Mouse (Mus musculus) adrenal gland (tissue): ENCODE data around the gene Commd1.

Source experiments
- intact Hi-C: fragments of 180-260 bp; cut with DNase I; formaldehyde crosslinking; loops from one replicate; pipeline ENCODE4 v1.15.1; 2025

The Commd1 gene

DNA sequence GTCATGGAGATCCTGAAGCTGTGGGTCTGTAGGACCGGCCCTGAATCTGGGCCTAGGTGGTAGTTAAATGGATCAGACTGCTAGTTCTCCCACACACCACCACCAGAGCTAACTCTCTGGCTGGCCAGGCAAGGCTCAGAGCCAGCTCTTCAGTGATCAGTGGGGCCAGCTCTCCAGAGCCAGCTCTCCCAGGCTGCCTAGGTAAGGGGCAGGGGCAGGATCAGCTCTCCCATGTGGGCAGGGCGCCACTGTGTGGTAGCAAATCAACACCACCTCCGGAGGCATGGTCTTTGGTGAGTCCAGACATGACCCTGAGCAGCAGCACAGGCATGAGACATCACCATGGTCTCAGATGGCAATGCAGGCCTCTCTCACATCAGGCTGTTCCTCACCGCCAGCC is 25.4 kb downstream of the Commd1 start:
- intact Hi-C loops = loop anchor here (2.0 to 10.0 kb wide), 3 partner anchors 95 to 732 kb away; partner anchors contain the start of gene B3gnt2

DNA sequence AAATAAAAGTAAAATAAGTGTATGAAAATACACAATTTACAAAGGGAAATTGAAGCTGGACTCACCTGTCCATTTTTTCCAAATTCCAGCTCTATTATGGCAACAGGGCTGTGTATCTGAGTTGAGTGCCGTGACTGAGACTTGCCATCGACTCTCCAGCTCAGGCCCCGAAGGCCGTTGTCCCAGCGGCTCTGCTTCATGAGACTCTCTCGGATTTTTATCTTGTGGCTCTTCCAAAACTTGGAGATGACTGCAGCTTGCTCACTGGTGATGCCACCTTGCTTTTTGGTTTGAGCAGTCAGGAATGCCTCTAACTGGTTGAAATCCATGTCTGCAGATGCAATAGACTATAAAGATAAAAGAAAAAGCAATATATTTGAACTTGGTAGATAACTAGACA is 25.8 kb downstream of the Commd1 start:
- intact Hi-C loops = loop anchor here (2.0 to 10.0 kb wide), 3 partner anchors 94 to 732 kb away; partner anchors contain the start of gene B3gnt2

DNA sequence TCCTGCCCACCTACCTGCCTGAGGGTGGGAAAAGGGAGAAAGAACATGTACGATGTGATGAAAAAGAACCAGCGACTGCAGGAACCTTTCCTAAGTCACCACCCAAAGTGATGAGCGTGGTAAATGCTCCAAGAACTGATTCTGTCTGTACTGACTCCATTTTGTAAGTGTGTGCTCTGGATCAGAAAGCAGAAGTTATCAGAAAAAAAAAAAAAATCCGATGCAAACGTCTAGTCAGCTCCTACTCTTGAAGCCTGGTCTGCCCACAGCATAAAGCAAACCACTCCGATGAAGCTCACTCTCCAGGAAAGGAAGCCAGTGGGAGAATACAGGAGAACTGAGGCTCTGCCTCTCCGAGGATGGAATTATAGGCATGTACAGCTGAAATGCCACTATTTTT is 29.5 kb downstream of the Commd1 start:
- intact Hi-C loops = loop anchor here (10.0 kb wide), 1 partner anchor 728 kb away; no protein-coding TSS in a partner anchor

DNA sequence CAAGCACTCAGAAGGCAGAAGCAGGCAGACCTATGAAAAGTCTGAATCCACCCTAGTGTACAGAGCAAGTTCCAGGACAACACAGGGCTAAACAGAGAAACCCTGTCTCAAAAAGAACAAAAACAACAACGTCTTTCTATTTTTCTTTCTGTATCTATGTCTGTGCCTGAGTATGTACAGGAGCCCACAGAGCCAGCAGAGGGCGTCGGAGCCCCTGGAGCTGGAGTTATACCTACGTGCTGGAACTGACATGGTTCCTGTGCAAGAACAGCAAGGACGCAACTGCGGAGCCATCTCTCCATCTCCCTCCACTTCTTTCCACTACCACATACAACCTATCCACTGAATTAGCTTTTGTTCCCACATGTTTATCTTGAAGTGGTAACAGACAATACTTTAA is 32.1 kb downstream of the Commd1 start:
- intact Hi-C loops = loop anchor here (10.0 kb wide), 1 partner anchor 725 kb away; no protein-coding TSS in a partner anchor

DNA sequence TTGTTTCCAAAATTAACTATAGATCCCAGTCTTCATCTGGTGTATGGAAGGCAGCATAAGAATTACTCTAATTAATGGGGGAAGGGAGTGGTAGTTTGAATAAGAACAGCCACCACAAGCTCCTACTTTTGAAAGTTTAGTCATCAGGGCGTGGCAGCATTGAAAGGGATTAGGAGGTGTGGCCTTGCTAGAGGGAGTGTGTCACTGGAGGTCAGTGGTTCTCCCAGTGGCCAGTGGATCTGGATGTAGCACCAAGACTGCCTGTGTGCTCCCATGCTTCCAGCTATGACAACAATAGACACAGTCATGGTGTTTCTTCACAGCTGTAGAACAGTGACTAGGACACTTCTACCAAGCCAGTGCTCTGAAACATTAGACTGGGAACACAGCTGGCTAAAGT is 33.1 kb downstream of the Commd1 start:
- intact Hi-C loops = no loop called here

DNA sequence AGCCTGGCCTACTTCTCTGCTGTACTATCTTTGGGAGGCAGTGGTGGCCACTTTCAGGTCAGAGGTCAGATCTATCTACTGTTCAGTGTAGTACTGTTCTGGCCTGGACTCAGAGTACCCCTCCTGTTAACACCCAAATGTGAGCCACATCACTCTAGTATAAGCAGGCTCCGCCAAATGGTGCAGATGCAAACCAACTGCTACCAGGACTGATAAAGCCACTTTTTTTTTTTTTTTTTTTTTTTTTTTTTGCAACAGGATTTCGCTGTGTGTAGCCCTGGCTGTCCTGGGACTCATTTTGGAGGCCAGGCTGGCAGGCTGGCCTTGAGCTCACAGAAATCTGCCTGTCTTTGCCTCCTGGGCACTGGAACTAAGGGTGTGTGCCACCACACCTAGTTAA is 43.2 kb downstream of the Commd1 start:
- intact Hi-C loops = no loop called here

DNA sequence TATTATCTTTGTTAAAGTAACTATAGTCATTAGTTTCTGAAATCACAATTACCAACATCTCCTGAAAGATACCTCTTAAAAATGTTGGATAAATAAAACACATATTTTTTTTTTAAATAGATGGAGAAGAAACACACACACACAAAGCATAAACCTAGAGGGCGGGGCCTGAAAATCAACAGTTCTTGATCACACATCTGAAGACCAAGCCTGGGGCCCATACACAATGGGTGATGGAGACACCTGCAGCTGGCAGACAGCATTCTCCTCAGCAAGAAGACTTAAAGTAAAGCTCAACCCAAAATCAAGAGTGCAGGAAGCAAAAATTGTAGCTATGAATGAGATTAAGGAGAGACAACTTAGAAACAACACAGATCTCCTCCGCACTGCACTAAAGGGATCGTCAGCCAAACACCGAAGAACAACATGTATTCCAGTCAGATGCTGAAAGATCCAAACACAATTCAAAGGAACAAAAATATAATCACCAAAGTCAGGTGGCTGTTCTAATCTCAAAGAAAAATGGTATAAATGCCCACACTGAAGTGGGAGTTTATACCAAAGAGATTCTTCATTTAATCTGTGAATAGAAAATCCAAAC is 44.4 kb downstream of the Commd1 start:
- intact Hi-C loops = no loop called here

DNA sequence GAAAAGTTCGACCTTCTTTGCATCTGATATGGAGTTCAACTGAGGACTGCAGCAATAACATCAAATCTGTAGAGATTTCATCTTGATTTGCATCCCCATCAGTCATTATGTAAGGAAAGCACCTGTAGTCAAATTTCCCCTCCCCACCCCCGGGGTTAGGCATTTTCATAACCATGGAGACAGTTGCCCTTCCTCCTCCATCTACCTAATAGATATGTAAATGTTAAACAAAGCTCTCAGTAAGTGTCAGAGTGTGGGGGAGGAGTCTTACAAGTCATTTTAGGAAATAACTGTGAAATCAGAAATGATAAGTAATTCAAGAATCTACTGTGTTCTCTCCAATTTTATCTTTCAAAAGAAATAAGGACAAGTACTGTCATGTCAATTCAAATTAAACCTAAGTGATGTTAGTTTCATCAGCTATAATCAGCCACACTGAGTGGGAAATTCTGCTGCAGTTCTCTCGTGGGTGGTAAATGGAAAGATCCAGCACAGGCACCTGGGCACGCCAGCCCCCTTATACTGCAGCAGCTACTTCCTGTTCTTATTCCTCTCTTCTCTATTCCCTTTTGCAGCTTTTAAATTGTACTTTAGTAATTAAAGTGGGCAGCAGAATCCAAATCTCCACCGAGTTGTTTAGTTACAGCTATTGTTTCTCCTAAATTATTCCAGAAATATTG is 45.6 kb downstream of the Commd1 start:
- intact Hi-C loops = no loop called here

DNA sequence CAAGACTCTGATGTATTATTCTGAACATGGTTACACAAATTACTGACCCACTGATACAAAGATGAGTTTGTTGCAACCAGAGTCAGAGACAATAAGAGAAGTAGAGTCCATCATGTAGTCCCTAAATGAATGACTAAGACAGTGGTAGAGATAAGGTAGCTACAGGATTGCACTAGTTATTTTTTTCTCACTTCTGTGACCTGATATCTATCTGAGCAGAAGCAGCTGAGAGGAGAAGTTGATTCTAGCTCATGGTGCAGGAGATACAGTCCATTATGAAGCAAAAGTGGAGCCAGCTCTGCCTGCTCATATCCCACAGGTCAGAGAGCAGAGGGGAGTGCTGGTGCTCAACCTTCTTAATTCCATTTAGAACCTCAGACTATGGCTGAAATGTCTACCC is 50.0 kb downstream of the Commd1 start:
- intact Hi-C loops = no loop called here

DNA sequence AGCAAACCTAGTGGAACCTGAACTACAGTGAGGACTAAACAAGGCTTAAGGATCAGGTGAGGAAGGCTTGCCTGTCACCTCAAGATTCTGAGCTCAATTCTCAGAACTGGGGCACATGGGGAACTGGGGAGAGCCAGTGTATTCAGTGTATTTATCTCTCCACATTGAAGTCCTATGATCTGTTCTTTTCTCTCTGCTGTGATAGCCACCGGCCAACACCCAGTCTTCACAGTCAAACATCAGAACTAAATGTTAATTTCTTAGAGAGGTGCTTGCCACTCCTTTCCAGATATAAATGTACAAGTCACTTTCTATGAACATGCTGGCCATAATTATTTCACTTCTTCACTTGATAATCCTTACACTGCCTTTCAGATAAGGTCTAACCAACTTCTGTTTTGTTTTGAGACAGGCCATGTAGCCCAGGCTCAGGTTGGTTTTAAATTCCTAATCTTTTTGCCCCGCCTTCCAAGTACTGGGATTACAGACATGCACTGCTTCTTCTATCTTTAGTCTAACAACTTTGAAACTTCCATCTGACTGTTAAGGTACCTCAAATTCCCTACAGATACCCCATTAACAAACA is 50.8 kb downstream of the Commd1 start:
- intact Hi-C loops = no loop called here

DNA sequence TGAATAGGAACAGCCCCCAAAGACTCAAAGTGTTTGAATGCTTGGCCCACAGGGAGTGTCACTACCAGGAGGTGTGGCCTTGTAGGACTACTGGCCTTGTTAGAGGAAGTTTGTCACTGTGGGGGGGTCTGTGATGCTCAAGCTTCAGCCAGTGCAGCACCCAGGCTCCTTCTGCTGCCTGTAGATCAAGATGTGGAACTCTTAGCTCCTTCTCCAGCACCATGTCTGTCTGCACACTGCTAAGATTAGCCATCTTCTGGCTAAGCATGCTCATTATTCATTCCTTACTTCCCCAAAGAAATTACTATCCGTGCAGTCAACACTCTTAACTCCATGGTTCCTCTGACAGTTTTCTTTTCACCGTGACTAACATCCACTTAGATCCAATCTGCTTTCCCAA is 52.1 kb downstream of the Commd1 start:
- intact Hi-C loops = no loop called here

DNA sequence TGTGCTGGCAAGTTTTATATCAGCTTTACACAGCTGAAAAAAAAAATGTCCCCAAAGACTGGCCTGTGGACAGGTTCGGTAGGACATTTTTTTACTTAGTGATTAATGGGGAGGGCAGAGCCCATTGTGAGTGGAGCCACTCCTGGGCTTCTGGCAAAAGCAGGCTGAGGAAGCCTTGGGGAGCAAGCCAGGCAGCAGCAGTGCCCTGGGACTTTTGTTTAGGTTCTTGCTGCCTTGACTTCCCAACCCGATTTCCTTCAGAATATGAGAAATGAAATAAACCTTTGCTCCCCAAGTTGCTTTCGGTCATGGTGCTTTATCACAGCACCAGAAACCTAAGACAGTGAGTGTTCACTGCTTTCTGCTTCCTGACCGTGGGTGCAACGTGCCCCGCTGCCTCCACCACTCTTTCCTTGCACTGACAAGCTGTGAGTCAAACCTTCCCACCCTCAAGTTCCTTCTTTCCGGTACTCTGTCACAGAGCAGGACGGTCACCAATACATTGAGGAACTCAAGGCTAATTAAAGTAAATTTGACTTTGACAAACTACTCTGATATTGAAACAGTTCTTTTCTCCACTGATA is 53.5 kb downstream of the Commd1 start:
- intact Hi-C loops = no loop called here

DNA sequence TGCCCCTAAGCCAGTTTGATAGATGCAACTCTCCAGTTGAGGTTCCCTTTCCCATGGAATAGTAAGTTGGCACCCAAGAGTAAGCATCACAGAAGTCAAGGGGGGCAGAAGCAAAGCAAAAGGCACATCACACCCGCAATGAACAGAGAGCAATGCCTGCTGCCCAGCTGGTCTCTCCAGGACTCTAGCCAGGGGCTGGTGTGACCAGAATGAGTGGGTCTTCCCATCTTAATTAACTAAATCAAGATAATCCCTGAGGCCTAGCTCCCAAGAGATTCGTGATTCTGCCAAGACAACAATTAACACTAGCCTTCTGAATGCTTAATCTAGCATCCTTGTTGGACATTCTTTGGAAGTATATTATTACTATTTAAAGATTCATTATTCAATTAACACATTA is 58.6 kb downstream of the Commd1 start:
- intact Hi-C loops = no loop called here

DNA sequence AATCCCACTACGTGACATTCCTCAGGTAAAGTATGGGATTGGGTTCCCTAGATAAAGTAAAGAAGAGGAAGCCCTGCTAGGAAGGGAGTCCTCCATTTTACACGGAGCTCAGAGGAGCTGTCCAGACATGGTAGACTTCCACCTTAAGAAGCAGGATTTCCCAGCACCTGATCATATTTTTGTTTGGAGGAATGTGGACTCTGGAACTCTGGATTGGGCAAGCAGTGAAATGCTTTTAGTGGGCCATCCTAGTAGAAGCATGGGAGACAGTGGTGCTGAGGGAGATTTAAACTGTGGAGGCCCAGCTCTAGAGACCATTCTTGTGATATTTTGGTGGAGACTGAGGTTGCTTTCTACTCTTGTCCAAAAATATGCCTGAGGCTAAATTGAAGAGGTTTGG is 59.6 kb downstream of the Commd1 start:
- intact Hi-C loops = no loop called here

DNA sequence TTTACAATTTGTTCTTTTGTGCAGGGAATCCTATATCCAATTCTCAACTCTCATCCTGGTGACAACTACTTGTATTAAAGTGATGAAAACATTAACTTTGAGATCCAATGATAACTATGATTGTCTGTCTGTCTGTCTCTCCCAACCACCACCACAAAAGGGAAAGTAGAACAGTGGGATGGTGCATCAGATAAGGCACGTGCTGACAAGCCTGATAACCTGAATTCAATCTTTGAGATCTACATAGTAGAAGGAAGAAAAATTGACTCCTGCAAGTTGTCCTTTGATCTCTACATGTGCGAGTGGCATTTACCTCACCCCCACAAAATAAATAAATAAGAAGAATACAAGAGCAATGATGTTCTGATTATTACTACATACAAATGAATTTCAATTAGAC is 62.8 kb downstream of the Commd1 start:
- intact Hi-C loops = no loop called here

DNA sequence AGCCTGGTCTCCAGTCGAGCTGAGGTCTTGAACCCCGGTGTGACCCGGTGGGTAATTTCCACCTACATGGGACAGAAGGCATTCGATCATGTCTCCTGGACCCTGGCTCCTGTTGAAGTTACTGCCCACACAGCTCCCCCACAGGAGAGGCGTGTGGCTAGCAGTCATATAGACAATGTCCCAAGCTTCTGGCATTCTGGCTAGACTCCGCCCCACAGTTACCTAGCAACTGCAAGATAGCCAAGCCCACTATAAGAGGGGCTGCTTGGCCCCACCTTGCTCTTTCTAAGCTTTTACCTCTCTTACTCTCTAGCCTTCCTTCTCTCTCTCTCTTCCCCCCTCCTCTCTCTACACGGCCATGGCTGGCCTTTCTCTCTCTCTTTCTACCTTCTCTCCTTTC is 64.4 kb downstream of the Commd1 start:
- intact Hi-C loops = no loop called here

DNA sequence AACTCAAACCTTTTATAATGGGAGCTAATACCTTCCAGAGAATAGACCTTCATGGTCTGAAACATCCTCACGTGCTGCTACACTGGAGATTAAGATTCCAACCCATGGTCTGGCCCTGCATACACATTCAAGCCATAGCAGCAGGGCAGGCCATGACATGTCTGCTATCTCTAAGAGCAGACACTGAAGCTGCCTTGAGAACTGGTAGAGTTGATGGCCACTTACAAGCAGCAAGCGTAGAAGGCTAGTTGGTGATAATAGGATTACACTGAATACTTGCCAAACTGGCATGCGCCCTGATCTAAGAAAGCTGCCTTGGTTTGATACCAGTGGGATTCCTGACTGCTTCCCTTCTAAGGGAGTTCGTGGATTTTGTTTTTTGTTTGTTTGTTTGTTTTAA is 68.4 kb downstream of the Commd1 start:
- intact Hi-C loops = no loop called here

DNA sequence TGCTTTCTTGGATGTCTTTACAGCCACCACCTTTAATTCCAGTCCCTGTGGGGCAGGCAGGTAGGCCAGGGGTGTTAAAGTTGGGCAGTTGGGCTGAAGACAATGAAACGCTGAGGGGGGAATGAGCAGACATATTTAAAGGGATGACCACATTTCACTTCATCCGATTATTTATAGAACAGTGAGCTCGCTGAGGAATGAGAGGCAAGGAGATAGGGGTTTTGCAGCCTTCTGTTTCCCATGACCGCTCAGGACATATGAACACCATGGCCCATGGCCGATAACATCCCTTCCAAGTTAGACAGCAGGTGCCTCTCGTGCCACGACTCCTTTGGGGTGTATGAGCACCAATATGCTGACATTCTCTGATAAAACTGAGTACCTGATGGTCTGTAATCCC is 70.4 kb downstream of the Commd1 start:
- intact Hi-C loops = no loop called here

DNA sequence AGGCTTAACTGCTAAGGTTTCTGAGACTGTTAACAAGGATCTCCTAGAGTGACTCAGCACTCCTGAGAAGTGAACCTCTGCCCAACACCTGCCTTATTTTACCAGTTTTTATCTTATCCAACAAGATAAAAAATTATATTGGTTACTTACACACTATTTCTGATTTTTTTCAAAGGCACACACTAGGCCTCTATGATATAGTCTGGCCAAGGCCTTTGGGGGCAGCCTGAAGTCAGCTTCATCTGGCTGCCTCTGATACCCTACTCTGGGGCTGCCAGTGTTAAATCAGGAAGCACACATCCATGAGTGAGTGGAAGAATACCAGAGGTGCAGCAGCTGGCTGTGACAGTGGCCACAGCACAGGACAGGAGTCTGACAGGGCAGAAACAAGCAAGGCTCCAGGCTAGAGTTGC is 75.7 kb downstream of the Commd1 start:
- intact Hi-C loops = no loop called here

DNA sequence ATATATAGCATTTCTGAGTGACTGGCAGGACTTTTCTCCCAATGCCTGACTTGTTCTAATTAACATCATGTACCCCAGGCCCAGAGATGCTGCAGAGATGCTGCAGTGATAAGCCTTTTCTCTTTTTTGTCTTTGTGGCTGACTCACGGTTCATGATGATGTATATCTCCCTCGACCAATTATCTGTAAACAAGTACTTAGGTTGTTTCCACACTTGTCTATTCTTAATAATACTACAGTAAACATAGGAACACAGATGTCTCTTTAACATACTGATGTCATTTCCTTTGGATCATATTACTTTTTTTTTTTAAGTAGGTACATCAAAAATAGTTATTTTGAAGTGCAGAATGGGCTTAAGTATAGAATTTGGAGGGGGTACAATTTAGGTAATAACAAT is 79.3 kb downstream of the Commd1 start:
- intact Hi-C loops = no loop called here

DNA sequence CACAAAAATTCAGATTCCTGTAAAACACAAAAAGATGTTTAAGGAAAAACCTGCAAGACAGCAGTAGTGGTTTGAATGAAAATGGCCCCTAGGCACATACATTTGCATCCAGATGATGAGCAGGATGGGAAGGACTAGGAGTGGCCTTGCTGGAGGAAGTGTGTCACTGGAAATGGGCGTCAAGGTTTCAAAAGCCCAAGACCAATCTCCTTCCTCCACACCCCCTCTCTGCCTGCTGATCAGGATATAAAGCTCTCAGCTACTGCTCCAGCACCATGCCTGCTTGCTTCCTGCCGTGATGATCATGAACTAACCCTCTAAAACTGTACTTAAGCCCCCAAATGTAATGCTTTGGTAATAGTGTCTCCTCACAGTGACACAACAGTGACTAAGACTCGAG is 82.1 kb downstream of the Commd1 start:
- intact Hi-C loops = no loop called here

DNA sequence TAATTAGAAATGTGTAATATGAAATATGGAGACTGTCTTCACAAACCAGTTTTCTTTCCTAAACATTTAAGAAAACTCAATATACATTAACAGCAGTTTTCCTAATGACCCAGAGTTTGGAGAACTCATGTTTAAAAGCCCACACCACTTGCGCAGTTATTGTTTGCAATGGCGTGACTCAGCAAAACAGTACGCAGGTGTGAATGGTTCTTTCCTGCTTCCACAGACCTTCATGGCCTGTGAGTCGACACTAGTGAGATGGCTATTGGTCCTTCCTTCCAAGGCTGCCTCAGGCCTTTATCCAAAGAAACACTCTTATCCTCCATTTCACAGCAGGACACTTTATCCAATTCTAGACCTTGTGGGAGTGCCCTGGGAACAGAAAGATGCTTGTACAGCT is 84.5 kb downstream of the Commd1 start:
- intact Hi-C loops = no loop called here
